Mouse (Mus musculus) lung, postnatal 25 days (tissue): ENCODE results near the gene Daam1.

Source experiments
- DNase-seq: peaks from one replicate; pipeline ENCODE4 v3.0.0; 2022; ENCODE audit warnings: low spot score

Daam1 gene

DNA sequence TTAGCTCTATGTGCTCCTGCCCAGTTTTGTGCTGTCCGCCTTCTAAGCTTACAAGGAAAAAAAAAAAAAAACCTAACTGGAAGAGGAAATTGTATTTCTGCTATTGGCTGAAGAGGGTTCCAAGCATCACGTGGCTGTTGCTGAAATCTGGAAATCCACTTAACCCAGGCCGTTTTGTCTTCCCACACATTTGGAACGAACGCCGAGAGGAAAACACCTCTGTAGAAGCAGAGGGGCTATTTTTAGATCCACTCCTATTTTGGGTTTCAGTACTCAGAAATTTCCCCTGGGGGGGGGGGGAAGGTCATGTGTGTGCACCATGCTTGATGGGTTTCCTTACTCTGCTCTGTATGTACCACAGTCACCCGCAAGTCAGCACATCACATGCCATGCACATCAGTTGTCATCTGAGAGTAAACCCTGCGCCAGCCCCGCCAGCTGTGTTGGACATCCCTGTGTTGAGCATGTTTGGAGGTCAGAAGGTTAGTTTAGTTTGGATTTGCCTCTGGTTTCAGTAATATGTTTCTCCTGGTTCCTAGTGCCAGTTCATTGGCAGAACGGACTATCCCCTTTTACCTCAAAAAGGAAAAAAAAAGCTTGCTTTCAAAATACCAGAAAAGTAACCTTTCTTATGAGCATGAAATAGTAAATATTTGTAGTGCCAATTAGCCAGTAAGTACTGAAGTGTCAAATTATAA, 33.1 kb downstream of the Daam1 start:
- peak; percentile 61 for DNase-seq

DNA sequence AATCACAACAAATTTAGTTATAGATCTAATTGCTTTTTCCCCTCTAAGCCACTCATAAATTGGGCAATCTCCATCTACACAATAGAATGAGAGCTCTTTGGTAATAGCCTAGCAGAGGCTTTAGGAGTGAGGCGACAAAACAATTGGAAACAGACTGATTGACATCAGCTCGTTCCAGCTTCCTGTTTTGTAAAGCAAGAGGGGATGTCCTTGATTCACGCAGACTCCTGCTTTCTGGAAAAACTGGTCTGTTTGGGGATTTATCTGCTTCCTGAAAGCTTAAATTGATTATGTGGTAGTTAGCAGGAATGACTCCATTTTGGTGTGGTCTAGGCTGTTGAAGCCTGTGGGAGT, 33.6 kb downstream of the Daam1 start:
- no peak for DNase-seq

DNA sequence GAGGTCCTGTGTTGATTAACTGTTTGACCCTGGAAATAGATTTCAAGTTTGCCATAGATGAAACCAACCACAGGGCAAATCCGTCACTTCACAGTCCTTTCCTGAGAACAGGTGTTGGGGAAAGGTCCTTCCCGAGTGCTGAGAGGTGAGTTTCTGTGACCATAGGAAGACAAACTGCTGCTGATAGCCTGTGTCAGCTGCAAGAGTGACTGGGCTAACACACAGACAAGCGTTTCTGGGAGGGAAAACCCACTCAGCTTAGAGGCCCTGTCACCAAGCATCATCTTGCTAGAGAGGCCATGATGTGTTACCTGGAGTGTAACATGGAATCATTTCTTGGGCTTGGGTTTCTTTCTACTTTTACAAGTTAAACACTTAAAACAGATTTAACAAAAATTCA, 35.1 kb downstream of the Daam1 start:
- DNase-seq, result no peak

DNA sequence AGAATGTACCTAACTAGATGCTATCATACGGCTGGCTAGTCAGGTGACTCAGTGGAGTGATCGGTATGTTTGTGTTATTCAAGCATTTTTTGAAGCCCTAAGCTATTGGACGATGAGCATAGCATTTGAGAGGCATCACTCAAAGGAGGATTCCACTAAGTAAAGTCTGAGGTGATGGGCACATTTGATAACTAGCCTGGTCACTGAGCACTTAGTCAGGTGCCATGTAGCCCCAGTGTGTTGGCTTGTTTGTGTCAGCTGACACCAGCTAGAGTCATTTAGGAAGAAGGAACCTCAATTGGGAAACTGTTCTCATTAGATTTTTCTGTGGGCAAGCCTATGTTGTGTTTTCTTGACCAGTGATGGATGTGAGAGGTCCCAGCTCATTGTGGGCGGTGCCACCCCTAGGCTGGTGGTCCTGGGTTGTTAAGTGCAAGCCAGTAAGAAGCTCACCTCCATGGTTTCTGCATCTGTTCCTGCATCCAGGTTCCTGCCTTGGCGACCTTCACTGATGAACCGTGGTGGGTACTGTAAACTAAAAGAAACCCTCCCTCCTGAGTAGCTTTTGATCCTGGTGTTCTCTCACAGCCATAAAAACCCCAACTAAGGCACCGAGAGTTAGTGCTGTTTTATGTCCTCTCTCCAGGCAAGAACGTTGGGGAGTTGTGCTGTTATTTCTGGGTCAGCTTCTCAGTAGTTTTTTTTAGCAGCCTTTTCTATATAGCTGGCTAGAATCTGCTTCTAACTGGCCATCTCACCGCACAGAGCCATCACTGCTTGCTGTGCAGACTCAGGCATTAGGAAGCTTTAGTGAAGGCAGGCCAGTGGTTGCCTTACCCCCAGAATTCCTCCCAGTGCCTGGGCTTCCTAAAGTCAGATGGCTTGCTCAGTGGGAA, 36.7 kb downstream of the Daam1 start:
- DNase-seq, result no peak

DNA sequence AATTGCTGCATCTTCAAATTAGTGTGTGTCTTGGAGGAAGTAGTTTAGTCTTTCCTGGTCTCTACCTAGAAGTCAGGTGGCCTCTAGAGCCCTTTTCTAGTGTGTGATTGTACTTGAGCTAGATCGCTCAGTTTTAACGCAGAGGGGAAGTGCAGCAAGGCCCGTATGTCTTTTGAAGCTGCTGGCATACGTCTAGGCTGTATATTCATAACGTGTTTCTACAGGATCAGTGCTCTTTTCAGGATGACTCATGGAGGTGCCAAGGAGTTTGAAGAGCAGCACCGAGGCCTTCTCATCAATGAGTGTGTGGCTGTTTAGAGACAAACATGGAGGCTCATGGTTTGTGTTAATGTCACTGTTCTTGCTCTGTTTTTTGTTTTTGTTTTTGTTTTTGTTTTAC, 39.8 kb downstream of the Daam1 start:
- DNase-seq, result no peak

DNA sequence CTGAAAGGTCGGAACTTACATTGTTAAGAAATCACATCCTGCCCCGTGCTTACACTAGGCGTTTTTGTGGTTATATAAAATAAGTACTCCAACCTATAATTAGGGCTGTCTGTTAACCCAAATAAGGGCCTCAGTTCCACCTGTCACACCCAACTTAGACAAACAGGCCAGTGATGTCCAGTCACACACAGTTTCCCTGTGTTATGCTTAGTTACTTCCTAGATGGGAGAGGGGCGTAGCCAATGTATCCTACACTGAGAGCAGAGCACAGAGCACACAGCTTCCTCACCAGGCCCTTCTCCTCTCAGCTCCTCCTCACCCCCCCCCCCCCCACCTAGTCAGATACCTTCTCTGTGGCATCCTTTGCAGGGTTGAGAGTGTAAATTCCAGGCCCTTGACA, 41.5 kb downstream of the Daam1 start:
- no peak for DNase-seq

DNA sequence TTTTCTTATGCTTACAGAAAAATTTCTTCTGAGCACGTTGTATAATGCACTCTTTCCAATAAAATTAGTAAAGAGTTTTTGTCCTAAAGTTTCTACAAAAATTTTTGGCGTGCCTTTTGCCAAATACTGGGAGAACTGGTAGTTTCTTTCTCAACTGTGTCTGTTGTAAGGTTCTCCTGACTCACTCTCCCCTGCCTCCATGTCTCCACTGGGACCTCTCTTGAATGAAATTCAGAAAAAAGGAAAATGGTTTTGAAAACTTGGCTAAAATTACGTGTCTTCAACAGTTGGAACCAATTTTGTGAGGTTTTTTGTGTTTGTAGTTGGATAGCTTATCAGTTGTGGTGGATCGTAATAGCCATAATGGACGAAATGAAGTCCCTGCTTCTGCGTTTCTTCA, 43.7 kb downstream of the Daam1 start:
- no peak for DNase-seq

DNA sequence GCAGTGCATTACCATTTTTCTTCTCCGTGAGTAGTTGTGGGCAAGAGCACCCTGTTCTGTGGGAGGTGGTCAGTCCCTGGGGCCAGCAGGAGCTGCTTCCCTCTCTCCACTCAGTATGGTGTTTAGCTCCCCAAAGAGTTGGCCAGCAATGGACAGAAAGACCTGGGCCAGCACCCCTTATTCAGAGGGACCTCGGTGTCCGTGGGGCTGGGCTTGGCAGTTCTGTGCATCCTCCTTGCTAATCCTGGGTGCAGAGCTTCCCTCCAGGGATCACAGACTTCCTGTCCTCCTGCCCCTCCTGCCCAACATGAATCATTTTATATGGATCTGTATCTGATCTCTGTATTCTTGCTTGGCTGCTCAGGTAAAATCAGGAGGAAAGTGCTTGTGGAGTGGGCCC, 44.1 kb downstream of the Daam1 start:
- no peak for DNase-seq

DNA sequence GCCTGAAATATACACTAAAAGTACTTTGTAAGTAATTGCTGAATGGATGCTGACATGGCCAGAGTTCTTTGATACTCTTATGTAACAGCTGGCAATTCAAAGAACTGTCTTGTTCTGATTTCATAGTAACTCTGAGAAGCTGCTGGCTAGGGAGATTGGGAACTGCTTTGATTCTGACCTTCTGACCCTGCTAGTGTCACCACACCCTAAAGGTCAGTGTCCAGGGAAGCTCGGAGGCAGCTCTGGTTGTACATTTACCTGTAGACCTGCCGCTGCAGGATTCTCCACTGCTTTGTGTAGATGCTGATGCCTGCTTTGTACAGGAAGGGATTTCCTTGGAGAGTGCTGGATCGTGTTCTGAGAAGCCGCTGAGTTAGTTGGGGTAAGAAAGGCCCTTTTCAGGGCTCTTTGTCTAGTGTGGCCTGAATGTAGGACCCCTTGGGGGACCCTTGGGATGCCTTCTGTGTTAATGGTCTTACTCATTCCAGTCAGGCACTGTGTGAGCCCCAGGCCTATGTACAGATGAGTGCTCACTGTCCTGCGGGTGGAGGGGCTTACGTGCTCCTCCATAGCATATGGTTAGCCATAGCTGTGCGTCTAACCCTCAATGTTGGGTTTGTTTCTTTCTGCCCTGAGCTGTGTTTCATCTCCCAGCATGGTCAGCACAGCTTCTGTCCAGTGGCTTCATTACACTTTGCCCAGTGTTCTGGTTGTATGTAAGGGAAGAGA, 45.0 kb downstream of the Daam1 start:
- DNase-seq, result no peak

DNA sequence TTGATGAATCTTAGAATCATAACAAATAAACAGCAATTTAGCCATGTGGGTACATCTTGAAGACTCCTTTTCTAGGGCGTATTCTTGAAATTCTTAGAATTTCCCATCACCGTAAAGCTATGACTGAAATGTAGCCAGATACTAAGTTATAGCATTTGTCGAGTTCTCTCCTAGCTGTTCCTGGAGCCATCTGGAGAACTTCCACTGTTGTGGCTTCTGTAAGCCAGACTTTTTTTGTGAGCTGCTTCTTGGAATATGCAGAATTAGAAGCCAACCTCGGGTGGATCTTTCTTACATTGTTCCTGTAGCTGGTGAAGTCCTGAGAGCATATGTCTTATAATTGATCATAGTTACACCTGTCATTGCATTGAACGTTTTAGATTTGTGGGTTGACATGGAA, 50.1 kb downstream of the Daam1 start:
- no peak for DNase-seq

DNA sequence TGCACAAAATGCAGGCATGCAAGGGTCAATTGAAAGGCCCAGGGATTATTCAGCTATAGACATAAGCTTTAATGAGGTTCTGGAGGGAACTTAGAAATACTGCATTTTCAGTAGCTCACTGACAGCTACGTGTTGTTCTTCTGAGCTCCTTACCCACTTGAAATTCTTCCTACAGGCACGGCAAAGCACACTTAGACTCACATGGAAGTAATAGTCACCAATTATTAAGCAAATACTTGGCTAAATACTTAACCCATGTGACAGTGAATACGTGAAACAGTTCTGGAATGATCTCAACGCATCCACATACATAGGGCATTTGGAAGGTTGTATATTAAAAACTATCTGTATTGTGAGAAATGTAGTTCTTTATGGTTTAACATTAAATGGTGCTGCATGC, 50.6 kb downstream of the Daam1 start:
- DNase-seq, result no peak

DNA sequence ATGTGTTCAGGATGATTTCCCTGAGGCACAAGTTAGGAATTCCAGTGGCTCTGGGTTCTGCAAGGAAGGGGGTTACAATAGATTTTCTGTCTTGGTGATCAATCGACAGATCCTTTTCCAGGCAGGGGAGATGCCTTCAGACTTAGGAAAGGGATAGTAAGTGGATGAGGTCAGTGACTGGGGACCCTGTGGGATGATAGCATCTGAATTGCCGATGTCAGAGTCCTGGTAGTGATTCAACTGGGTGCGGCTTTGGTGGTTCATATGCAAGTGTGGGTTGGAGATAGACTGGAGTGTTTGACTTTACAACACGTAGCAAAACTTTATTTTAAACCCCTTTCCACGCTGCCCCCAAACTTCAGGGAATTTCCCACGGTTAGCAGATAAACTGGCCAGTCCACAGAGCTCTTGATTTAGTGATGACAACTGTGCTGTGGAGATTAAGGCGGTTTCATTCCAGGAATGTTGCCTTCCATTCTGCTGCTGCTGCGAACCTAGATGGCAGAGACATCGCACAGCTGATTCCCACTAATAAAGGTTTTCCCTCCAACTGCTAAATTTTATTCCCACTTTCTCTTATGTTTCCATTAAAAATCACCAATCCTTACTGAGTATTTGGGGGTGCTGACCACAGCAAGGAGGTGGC, 52.3 kb downstream of the Daam1 start:
- no peak for DNase-seq

DNA sequence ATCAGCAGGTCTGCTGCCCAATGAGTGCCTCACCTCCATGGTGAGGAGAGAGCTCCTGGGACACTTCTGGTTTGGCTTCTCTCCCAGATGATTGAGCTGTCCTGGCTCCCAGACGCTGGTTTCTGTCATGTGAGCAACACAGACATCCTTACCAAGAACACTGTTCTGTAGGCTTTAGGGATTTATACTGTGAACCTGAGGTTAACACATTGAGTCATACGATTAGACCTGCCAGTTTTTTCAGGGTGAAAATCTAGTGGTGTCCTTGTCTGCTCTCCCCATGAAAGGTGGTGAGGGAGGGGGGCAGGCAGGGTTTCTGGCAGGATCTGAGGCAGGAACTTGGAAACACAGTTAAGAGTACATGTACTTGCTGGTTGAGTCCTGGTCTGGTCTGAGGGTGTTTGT, 54.3 kb downstream of the Daam1 start:
- DNase-seq, result peak; percentile 41

DNA sequence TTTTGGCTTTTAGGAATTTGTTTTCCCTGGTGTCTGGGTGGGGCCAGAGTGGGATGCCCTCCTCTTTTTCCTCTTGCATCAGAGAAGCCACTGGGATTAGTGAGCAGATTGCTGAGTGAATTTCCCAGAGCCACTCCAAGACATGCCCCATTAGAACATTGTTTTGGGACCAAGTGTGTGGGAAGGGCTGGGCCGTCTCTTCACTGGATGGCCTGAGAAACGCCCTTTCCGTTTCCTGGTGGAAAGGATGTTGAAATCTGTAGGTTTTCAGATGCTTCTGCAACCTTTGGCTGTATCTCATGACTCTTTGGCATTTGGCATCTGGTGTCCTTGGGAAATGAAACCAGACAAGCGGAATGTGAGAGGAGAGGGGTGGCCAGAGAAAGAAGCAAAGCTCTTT, 54.8 kb downstream of the Daam1 start:
- DNase-seq, result peak; percentile 76

DNA sequence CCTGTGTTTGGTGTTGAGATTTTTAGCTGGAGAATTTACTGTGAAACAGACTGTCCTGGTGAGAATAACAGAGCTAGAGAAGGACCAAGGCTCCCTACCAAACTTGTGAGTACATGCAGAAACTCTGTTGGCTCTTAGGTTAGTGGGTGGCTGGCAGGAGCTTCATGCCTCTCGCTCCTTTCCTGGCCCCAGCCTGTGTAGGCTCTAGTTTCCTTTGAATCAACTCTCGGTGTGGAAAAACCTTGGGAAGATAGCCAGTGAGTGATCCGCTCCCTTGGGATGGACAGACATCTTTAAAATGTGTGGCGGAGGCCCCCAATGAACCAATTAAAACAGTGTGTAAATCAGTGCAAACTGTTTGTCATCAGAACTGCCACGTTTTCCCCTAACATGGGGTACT, 55.5 kb downstream of the Daam1 start:
- DNase-seq, result no peak

DNA sequence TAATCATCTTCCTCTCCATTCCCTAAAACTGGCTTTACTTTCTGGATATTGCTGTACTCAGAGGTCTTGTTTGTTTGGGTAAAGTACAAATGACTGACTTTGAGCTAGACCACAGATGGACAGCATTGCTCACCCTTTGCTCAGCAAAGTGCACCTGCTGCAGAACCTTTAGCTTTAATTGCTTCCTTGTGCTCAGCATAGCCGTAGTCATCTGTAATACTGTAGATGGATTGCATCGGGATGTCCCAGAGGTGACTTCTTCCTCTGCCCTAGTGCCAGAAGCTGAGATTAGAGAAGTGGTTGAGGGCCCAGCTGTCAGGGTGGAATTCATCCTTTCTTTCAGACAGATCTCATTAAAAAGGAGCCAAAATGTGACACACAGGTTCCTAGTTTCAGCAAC, 56.1 kb downstream of the Daam1 start:
- no peak for DNase-seq

DNA sequence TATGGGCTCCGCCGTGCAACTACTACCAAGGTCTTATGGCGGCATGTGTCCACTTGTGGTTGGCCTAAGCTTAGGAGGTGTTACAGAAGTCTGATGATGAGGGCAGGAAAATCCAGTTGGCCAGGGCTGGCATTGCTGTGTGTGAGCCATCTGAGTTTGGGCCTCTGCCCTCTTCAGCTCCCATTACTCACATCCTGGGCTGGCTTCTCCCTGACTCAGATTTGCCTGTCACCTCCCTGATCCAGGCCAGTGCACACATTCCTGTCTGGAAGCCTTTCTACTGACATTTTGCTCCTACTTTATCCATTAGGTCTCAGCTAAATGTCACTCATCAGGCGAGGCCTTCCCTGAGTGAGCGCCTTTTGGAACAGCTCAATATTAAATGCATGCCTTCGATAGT, 57.5 kb downstream of the Daam1 start:
- DNase-seq, result no peak

DNA sequence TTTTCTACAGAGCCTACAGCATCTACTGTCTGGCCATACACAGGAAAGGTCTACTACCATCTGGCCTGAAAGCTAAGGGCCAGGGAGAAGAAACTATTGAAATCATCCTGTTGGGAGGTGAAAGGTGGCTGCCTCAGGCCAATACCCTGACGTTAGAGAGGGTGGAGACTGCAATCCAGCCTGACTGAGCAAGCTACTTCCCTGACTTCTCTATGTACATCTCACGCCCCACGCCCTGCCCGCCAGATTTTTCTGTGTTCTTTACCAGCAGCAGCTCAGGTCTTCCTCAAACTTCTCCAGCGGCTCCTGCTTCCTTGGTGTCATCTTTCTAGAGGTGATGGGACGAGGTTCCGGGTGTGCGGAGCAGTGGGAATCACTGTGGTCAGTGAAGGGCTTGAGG, 58.4 kb downstream of the Daam1 start:
- DNase-seq, result no peak

DNA sequence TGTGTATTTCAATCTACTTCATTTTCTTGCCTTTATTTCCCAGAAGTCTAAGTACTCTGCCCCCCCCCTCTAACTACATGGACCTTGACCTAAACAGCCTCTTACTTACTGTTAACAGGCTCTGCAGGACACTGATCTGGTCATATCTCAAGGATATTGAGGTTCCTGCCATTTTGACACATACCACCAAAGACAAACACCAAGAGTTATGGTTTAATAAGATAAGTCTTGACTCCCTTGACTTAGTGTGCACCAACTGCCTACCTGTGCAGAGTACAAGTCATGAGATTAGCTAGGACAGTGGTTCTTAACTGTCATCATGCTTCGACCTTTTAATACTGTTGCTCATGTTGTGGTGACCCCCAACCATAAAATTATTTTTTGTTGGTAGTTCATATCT, 59.4 kb downstream of the Daam1 start:
- no peak for DNase-seq

DNA sequence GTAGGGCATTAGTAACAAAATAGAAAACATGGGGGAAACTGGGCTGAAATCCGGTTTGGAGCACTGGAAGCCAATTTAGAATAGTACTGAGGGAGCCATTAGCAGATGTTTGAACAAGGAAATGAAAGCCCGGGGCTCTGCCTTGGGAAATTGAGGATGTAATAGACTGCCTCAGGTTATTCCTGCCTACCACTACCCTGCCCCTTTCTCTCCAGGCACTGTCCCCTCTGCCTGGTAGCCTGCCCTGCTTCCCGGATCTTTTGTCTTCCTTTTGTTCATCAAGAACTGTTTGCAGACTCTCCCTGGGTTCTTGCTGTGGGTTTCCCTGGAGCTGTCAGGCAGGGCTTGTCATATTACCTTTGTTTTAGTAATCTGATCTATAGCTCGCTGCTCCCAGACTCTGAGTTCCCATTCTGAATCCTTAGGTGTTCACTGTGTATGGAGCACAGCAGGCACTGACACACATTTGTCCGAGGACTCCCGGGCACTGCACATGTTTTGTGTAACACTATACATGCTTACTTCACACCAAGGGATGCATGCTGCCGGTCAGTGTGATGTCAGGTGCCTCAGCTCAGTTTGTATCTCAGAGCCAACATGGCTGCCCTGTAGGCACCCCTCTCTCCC, 61.0 kb downstream of the Daam1 start:
- no peak for DNase-seq

DNA sequence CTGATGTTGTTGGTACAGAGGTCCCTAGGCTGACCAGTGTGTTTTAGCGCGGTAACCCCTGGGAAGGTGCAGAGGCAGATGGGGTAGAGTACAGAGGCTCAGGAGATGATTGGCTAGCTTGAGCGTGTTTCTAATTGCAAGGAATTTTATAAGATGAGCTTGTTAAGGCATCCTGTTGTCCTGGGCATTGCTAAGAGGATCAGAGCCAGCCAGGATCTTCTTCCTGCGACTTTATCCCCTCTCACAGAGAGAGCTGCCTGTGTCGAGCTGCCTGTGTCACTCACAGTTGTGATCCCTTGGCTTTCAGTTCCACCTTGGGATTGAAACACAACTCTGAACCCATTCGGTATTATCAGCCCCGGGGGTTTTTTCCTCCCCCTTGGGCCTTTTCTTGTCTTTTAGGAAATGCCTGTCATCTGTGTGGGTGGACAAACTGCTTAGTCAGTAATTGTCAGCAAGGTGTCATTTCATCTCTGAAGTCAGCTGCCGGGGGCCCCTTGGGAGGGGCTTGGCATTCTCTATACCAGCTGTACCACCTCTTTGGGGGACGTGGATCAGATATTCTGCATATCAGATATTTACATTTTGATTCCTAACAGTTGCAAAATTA, 62.2 kb downstream of the Daam1 start:
- no peak for DNase-seq

DNA sequence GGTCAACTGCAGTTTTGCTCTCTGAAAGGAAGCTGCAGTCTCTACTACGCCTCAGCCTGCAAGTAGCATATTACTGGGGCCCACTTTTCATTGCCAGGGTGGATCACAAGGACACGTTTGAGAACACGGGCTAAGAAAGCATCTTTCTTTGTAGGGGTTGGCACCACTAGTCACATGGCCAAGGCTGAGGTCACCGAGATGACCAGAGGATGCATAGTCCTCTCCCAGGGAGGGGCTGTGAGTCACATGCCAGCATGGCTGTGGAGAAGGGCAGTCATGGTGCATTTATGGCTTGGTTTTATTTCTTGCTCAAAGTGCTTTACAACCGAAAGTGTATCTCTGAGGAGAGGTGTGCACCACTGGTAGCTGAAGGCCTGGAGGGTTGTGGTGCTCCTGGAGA, 67.4 kb downstream of the Daam1 start:
- no peak for DNase-seq
